17 mouse cellular contexts compared by ENCODE assay signal in genomic region chr4:137517989-137518691, GRCm38 (mm10). TPM values are rescaled to one million over a fixed set of nuclear protein-coding genes. Genes with fewer than 3 reads are reported as not detected.
DNase-seq lines count a peak whose midpoint lies in the region; ATAC-seq and TF ChIP-seq lines count a peak whose summit lies in the region.
"Had no signal": no experiment of that assay in that cellular context is flagged by ENCODE, and none has a peak within 500 bp of the region (broad histone marks: within the 10 kb centered on the region; RNA-seq: fewer than 3 reads in every experiment).

No protein-coding gene starts in this region.

- no peak overlapping the region for H3K4me3 ChIP-seq in intestine, postnatal 0 days (ENCODE audit: low read depth, low read length)
- no peak overlapping the region for H3K4me3 ChIP-seq in intestine, embryonic 16.5 days (ENCODE audit: low read length)
- H3K4me3 ChIP-seq in lung, embryonic 16.5 days (ENCODE audit: low read length) = no peak overlapping the region
- no peak overlapping the region for H3K4me3 ChIP-seq in lung, adult 2 months (replicated peaks; ENCODE audit: extremely low read depth, low read depth, low read length)
- peak overlapping the region; percentile 67 for H3K4me3 ChIP-seq in E14TG2a.4 (replicated peaks; ENCODE audit: low read length)
- H3K4me3 ChIP-seq: heart, embryonic 13.5 days; hindbrain, embryonic 13.5 days; liver, embryonic 13.5 days; neural tube, embryonic 13.5 days had no signal

- H3K27ac ChIP-seq in intestine, postnatal 0 days (ENCODE audit: low read depth, low read length) = no peak overlapping the region
- no peak overlapping the region for H3K27ac ChIP-seq in intestine, embryonic 16.5 days (ENCODE audit: low read length)
- H3K27ac ChIP-seq in lung, embryonic 16.5 days (ENCODE audit: low read length) = no peak overlapping the region
- H3K27ac ChIP-seq: heart, embryonic 13.5 days; hindbrain, embryonic 13.5 days; liver, embryonic 13.5 days; neural tube, embryonic 13.5 days had no signal

- no peak overlapping the region for H3K9ac ChIP-seq in intestine, postnatal 0 days (ENCODE audit: low read depth, low read length)
- no peak overlapping the region for H3K9ac ChIP-seq in intestine, embryonic 16.5 days (ENCODE audit: low read depth, low read length)
- no peak overlapping the region for H3K9ac ChIP-seq in lung, embryonic 16.5 days (ENCODE audit: low read length)
- H3K9ac ChIP-seq: heart, embryonic 13.5 days; hindbrain, embryonic 13.5 days; liver, embryonic 13.5 days; neural tube, embryonic 13.5 days had no signal

- peaks cover 67% of the 10 kb centered on the region; the same call in 1 of the 2 replicates for H3K36me3 ChIP-seq in intestine, postnatal 0 days (ENCODE audit: control insufficient read depth, insufficient read depth)
- H3K36me3 ChIP-seq in intestine, embryonic 16.5 days (ENCODE audit: control insufficient read depth, insufficient read depth, low read length) = peaks cover 22% of the 10 kb centered on the region
- H3K36me3 ChIP-seq in lung, embryonic 16.5 days (ENCODE audit: control insufficient read depth, insufficient read depth, low read length) = peaks cover 65% of the 10 kb centered on the region
- H3K36me3 ChIP-seq in E14TG2a.4 (ENCODE audit: insufficient read depth, low read length) = peaks cover 99% of the 10 kb centered on the region
- H3K36me3 ChIP-seq: G1E; hindbrain, embryonic 13.5 days had no signal

- no peak for ATAC-seq in intestine, postnatal 0 days
- ATAC-seq in intestine, embryonic 16.5 days = no peak
- ATAC-seq in lung, embryonic 16.5 days (ENCODE audit: low read depth) = peak; percentile 50
- ATAC-seq: forebrain, embryonic 14.5 days had no signal

- 79% methylated on average over 36 of the region's 36 CpGs for WGBS in intestine, postnatal 0 days
- WGBS in intestine, embryonic 16.5 days = 83% methylated on average over 36 of the region's 36 CpGs
- WGBS in lung, embryonic 16.5 days = 74% methylated on average over 36 of the region's 36 CpGs
- WGBS in lung, adult 2 months = 81% methylated on average over 36 of the region's 36 CpGs

- H3K4me2 ChIP-seq in intestine, postnatal 0 days (replicated peaks; ENCODE audit: low read depth) = no peak overlapping the region
- no peak overlapping the region for H3K4me2 ChIP-seq in intestine, embryonic 16.5 days (ENCODE audit: low read depth, low read length)
- no peak overlapping the region for H3K4me2 ChIP-seq in lung, embryonic 16.5 days (ENCODE audit: low read depth, low read length)
- H3K4me2 ChIP-seq: heart, embryonic 13.5 days; hindbrain, embryonic 13.5 days; liver, embryonic 13.5 days; neural tube, embryonic 13.5 days had no signal

- no peaks in the 10 kb centered on the region for H3K27me3 ChIP-seq in intestine, postnatal 0 days (replicated peaks; ENCODE audit: control insufficient read depth, insufficient read depth, low read length)
- no peaks in the 10 kb centered on the region for H3K27me3 ChIP-seq in intestine, embryonic 16.5 days (replicated peaks; ENCODE audit: control insufficient read depth, insufficient read depth, low read length)
- H3K27me3 ChIP-seq in lung, embryonic 16.5 days (ENCODE audit: control insufficient read depth, insufficient read depth, low read depth, low read length) = no peaks in the 10 kb centered on the region
- no peaks in the 10 kb centered on the region for H3K27me3 ChIP-seq in E14TG2a.4 (ENCODE audit: insufficient read depth, low read length)
- H3K27me3 ChIP-seq: heart, embryonic 13.5 days; hindbrain, embryonic 13.5 days; liver, embryonic 13.5 days; neural tube, embryonic 13.5 days had no signal

- no peaks in the 10 kb centered on the region for H3K9me3 ChIP-seq in intestine, postnatal 0 days (ENCODE audit: control insufficient read depth)
- no peaks in the 10 kb centered on the region for H3K9me3 ChIP-seq in intestine, embryonic 16.5 days (ENCODE audit: control insufficient read depth, low read length)
- no peaks in the 10 kb centered on the region for H3K9me3 ChIP-seq in lung, embryonic 16.5 days (ENCODE audit: control insufficient read depth, low read length)
- no peaks in the 10 kb centered on the region for H3K9me3 ChIP-seq in E14TG2a.4 (ENCODE audit: low read length)
- H3K9me3 ChIP-seq: G1E; heart, embryonic 13.5 days; hindbrain, embryonic 13.5 days; liver, embryonic 13.5 days; neural tube, embryonic 13.5 days had no signal

- peak; percentile 64 for TF ChIP-seq CTCF in intestine, postnatal 0 days (IDR thresholded peaks at IDR 0.05; ENCODE audit: low read depth)
- TF ChIP-seq CTCF in lung, adult 2 months (IDR thresholded peaks at IDR 0.05; ENCODE audit: insufficient read depth, low read length) = no peak
- TF ChIP-seq CTCF in E14TG2a.4 (conservative IDR thresholded peaks at IDR 0.05; ENCODE audit: low read length) = peak; percentile 46

- DNase-seq in lung, adult 2 months = no peak
- peak; percentile 71 for DNase-seq in ZHBTc4 (ENCODE audit: low read depth, low spot score)
- no peak for DNase-seq in B cell, adult 2 months
- DNase-seq: gastrocnemius, postnatal 36 days; kidney, adult 18-20 months; liver, embryonic 13.5 days; retina, postnatal 1 day had no signal

- TF ChIP-seq POLR2A in lung, adult 2 months (IDR thresholded peaks at IDR 0.05; ENCODE audit: borderline replicate concordance, extremely low read depth, low read depth, low read length) = no peak

- no peaks in the 10 kb centered on the region for H3K4me1 ChIP-seq in intestine, postnatal 0 days (replicated peaks; ENCODE audit: control insufficient read depth, insufficient read depth, low read length)
- H3K4me1 ChIP-seq in intestine, embryonic 16.5 days (ENCODE audit: control insufficient read depth, insufficient read depth, low read length) = no peaks in the 10 kb centered on the region
- H3K4me1 ChIP-seq in lung, embryonic 16.5 days (replicated peaks; ENCODE audit: control insufficient read depth, insufficient read depth, low read length) = no peaks in the 10 kb centered on the region
- no peaks in the 10 kb centered on the region for H3K4me1 ChIP-seq in lung, adult 2 months (ENCODE audit: control insufficient read depth, insufficient read depth, low read length)
- peaks cover 48% of the 10 kb centered on the region for H3K4me1 ChIP-seq in E14TG2a.4 (replicated peaks; ENCODE audit: low read depth, low read length)
- H3K4me1 ChIP-seq: heart, embryonic 13.5 days; hindbrain, embryonic 13.5 days; liver, embryonic 13.5 days; neural tube, embryonic 13.5 days had no signal

RNA-seq across cellular contexts. Expression of gene Hspg2, which starts 49.6 kb away (rescaled TPM):
- 16.3 and 16.4 TPM in 2 replicates for polyA plus RNA-seq in intestine, postnatal 0 days (2015; fragmentation: Nextera tagmentation; extraction: Ambion mirVana)
- polyA plus RNA-seq in intestine, embryonic 16.5 days (2015; fragmentation: Nextera tagmentation; extraction: Ambion mirVana) = 24.5 TPM in 2 replicates
- 34.7 and 35.2 TPM in 2 replicates for polyA plus RNA-seq in lung, embryonic 16.5 days (2015; fragmentation: Nextera tagmentation; extraction: Ambion mirVana)
- polyA plus RNA-seq in lung, adult 2 months (2012; rRNA removed) = 67.8 and 76.2 TPM in 2 replicates
- polyA plus RNA-seq: G1E had no signal

RNA-seq across cellular contexts. Expression of gene Ldlrad2, which starts 56.2 kb away (rescaled TPM):
- not detected in 2 replicates for polyA plus RNA-seq in intestine, postnatal 0 days (2015; fragmentation: Nextera tagmentation; extraction: Ambion mirVana)
- polyA plus RNA-seq in intestine, embryonic 16.5 days (2015; fragmentation: Nextera tagmentation; extraction: Ambion mirVana) = not detected in 2 replicates
- 1.2 TPM in 1 of 2 replicates, not detected in the other for polyA plus RNA-seq in lung, embryonic 16.5 days (2015; fragmentation: Nextera tagmentation; extraction: Ambion mirVana)
- polyA plus RNA-seq in lung, adult 2 months (2012; rRNA removed) = not detected in 2 replicates
- polyA plus RNA-seq: forebrain, embryonic 14.5 days; G1E; heart, embryonic 13.5 days; liver, embryonic 13.5 days; neural tube, embryonic 13.5 days; stomach, embryonic 16.5 days had no signal
